Mouse (Mus musculus): Measurements from ENCODE around the gene Cartpt. TPM values are rescaled to one million over a fixed set of nuclear protein-coding genes. Genes with fewer than 3 reads are reported as not detected.

The Cartpt gene
- polyA plus RNA-seq, 1 experiment from 2014 or later: not detected

GRCm38 (mm10) chr13:99879696-99880095, 21.2 kb downstream of the Cartpt start:
- Histone ChIP-seq H3K27ac (replicated peaks; ENCODE audit: low read depth, low read length) (no peak overlapping the region), H3K4me1 (ENCODE audit: control insufficient read depth, insufficient read depth, low read length) (no peaks in the 10 kb centered on the region), H3K27me3 (ENCODE audit: control insufficient read depth, insufficient read depth, low read length) (no peaks in the 10 kb centered on the region), H3K36me3 (ENCODE audit: control insufficient read depth, insufficient read depth, low read length) (no peaks in the 10 kb centered on the region), H3K4me3 (ENCODE audit: low read depth, low read length) (no peak overlapping the region), H3K9ac (ENCODE audit: low read length) (no peak overlapping the region), H3K9me3 (ENCODE audit: control insufficient read depth, low read length) (no peaks in the 10 kb centered on the region), H3K4me2 (ENCODE audit: low read depth, severe bottlenecking) (no peak overlapping the region)
- WGBS: 73% methylated on average over 10 of the region's 10 CpGs
- ATAC-seq (ENCODE audit: insufficient number of reproducible peaks, low FRiP score, low TSS enrichment, low read depth) (no peak), DNase-seq (ENCODE audit: low spot score) (no peak)

GRCm38 (mm10) chr13:99872059-99872458, 28.8 kb downstream of the Cartpt start:
- WGBS: 78% methylated on average over 1 of the region's 1 CpGs

GRCm38 (mm10) chr13:99868438-99868837, 32.5 kb downstream of the Cartpt start:
- Histone ChIP-seq H3K27me3 (ENCODE audit: control insufficient read depth, insufficient read depth, low read length) (no peaks in the 10 kb centered on the region), H3K9me3 (ENCODE audit: control insufficient read depth, low read length) (no peaks in the 10 kb centered on the region), H3K9ac (ENCODE audit: low read length) (no peak overlapping the region), H3K4me2 (ENCODE audit: low read depth, severe bottlenecking) (no peak overlapping the region), H3K36me3 (ENCODE audit: control insufficient read depth, insufficient read depth, low read length) (no peaks in the 10 kb centered on the region), H3K4me3 (ENCODE audit: low read depth, low read length) (no peak overlapping the region), H3K27ac (replicated peaks; ENCODE audit: low read depth, low read length) (no peak overlapping the region), H3K4me1 (ENCODE audit: control insufficient read depth, insufficient read depth, low read length) (no peaks in the 10 kb centered on the region)
- no peak for DNase-seq (ENCODE audit: low spot score)
- 88% methylated on average over 6 of the region's 6 CpGs for WGBS
- ATAC-seq (ENCODE audit: insufficient number of reproducible peaks, low FRiP score, low TSS enrichment, low read depth): no peak

More at GRCm38 (mm10) chr13:99872059-99872458, 28.8 kb downstream of the Cartpt start:
- H3K27me3 ChIP-seq (ENCODE audit: control insufficient read depth, insufficient read depth, low read length): no peaks in the 10 kb centered on the region
- H3K4me1 ChIP-seq (ENCODE audit: control insufficient read depth, insufficient read depth, low read length): no peaks in the 10 kb centered on the region
- H3K9ac ChIP-seq (ENCODE audit: low read length): no peak overlapping the region
- H3K4me2 ChIP-seq (ENCODE audit: low read depth, severe bottlenecking): no peak overlapping the region
- H3K36me3 ChIP-seq (ENCODE audit: control insufficient read depth, insufficient read depth, low read length): no peaks in the 10 kb centered on the region
- no peak overlapping the region for H3K4me3 ChIP-seq (ENCODE audit: low read depth, low read length)
- no peak overlapping the region for H3K27ac ChIP-seq (replicated peaks; ENCODE audit: low read depth, low read length)
- no peak for ATAC-seq (ENCODE audit: insufficient number of reproducible peaks, low FRiP score, low TSS enrichment, low read depth)
- no peak for DNase-seq (ENCODE audit: low spot score)
- H3K9me3 ChIP-seq (ENCODE audit: control insufficient read depth, low read length): no peaks in the 10 kb centered on the region

- no peaks in the 10 kb centered on the region for H3K36me3 ChIP-seq (ENCODE audit: control insufficient read depth, insufficient read depth, low read length)
- no peak overlapping the region for H3K4me2 ChIP-seq (ENCODE audit: low read depth, severe bottlenecking)
- no peaks in the 10 kb centered on the region for H3K27me3 ChIP-seq (ENCODE audit: control insufficient read depth, insufficient read depth, low read length)
- no peak overlapping the region for H3K27ac ChIP-seq (replicated peaks; ENCODE audit: low read depth, low read length)
- no peak overlapping the region for H3K4me3 ChIP-seq (ENCODE audit: low read depth, low read length)
- no peaks in the 10 kb centered on the region for H3K9me3 ChIP-seq (ENCODE audit: control insufficient read depth, low read length)
- WGBS: 85% methylated on average over 5 of the region's 5 CpGs
- ATAC-seq (ENCODE audit: insufficient number of reproducible peaks, low FRiP score, low TSS enrichment, low read depth) (no peak), DNase-seq (ENCODE audit: low spot score) (no peak)
- no peak overlapping the region for H3K9ac ChIP-seq (ENCODE audit: low read length)
- H3K4me1 ChIP-seq (ENCODE audit: control insufficient read depth, insufficient read depth, low read length): no peaks in the 10 kb centered on the region
Measured at GRCm38 (mm10) chr13:99864331-99864730, 36.6 kb downstream of the Cartpt start.

GRCm38 (mm10) chr13:99860670-99861069, 40.2 kb downstream of the Cartpt start:
- no peaks in the 10 kb centered on the region for H3K9me3 ChIP-seq (ENCODE audit: control insufficient read depth, low read length)
- 91% methylated on average over 3 of the region's 3 CpGs for WGBS
- H3K4me1 ChIP-seq (ENCODE audit: control insufficient read depth, insufficient read depth, low read length): no peaks in the 10 kb centered on the region
- no peak overlapping the region for H3K4me3 ChIP-seq (ENCODE audit: low read depth, low read length)
- no peak overlapping the region for H3K9ac ChIP-seq (ENCODE audit: low read length)
- H3K27me3 ChIP-seq (ENCODE audit: control insufficient read depth, insufficient read depth, low read length): no peaks in the 10 kb centered on the region
- DNase-seq (ENCODE audit: low spot score) (no peak), ATAC-seq (ENCODE audit: insufficient number of reproducible peaks, low FRiP score, low TSS enrichment, low read depth) (no peak)
- H3K4me2 ChIP-seq (ENCODE audit: low read depth, severe bottlenecking): no peak overlapping the region
- no peaks in the 10 kb centered on the region for H3K36me3 ChIP-seq (ENCODE audit: control insufficient read depth, insufficient read depth, low read length)
- H3K27ac ChIP-seq (replicated peaks; ENCODE audit: low read depth, low read length): no peak overlapping the region

DNA sequence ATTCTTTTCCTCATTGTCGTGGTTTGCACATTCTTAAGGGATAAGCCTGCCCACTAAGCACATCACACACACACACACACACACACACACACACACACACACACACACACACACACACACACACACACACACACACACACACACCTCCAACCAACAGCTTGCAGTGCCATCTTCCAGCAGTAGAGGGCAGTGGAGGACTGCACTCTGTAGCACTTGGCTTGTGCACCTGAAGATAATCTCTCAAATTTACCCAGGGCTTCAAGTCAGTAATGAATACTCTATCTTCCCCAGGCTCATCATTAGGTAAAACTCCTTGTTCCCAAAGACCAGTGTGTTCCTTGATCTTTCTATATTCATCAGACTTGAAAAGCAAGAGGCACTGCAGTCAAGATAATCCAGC, 41.8 kb downstream of the Cartpt start:
- Histone ChIP-seq H3K4me1 (ENCODE audit: control insufficient read depth, insufficient read depth, low read length) (no peaks in the 10 kb centered on the region), H3K9me3 (ENCODE audit: control insufficient read depth, low read length) (no peaks in the 10 kb centered on the region), H3K36me3 (ENCODE audit: control insufficient read depth, insufficient read depth, low read length) (no peaks in the 10 kb centered on the region), H3K27ac (replicated peaks; ENCODE audit: low read depth, low read length) (no peak overlapping the region), H3K4me2 (ENCODE audit: low read depth, severe bottlenecking) (no peak overlapping the region), H3K4me3 (ENCODE audit: low read depth, low read length) (no peak overlapping the region), H3K9ac (ENCODE audit: low read length) (no peak overlapping the region), H3K27me3 (ENCODE audit: control insufficient read depth, insufficient read depth, low read length) (no peaks in the 10 kb centered on the region)
- DNase-seq (ENCODE audit: low spot score) (peak; percentile 86), ATAC-seq (ENCODE audit: insufficient number of reproducible peaks, low FRiP score, low TSS enrichment, low read depth) (no peak)
- 6% methylated on average over 1 of the region's 1 CpGs for WGBS

DNA sequence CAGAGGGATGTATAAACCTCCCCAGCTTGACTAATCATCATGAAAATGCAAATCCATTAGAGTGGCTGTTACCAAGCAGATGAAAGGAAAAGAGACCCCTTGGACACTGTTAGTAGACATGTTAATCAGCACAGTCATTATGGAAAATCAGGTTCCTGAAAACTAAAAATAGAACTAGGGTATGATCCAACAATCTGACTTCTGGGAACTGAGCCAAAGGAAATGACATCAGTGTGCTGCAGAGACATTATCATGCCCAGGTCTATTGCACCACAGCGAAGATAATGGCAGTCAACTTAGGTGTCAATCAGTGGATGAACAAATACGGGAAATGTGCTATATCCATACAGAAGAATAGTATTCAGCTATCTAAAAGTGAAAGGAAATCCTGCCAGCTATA, 43.0 kb downstream of the Cartpt start:
- Histone ChIP-seq H3K9ac (ENCODE audit: low read length) (no peak overlapping the region), H3K27ac (replicated peaks; ENCODE audit: low read depth, low read length) (no peak overlapping the region), H3K4me3 (ENCODE audit: low read depth, low read length) (no peak overlapping the region), H3K4me2 (ENCODE audit: low read depth, severe bottlenecking) (no peak overlapping the region), H3K9me3 (ENCODE audit: control insufficient read depth, low read length) (no peaks in the 10 kb centered on the region), H3K36me3 (ENCODE audit: control insufficient read depth, insufficient read depth, low read length) (no peaks in the 10 kb centered on the region), H3K27me3 (ENCODE audit: control insufficient read depth, insufficient read depth, low read length) (no peaks in the 10 kb centered on the region), H3K4me1 (ENCODE audit: control insufficient read depth, insufficient read depth, low read length) (no peaks in the 10 kb centered on the region)
- DNase-seq (ENCODE audit: low spot score): no peak
- ATAC-seq (ENCODE audit: insufficient number of reproducible peaks, low FRiP score, low TSS enrichment, low read depth): no peak
- 86% methylated on average over 2 of the region's 2 CpGs for WGBS

DNA sequence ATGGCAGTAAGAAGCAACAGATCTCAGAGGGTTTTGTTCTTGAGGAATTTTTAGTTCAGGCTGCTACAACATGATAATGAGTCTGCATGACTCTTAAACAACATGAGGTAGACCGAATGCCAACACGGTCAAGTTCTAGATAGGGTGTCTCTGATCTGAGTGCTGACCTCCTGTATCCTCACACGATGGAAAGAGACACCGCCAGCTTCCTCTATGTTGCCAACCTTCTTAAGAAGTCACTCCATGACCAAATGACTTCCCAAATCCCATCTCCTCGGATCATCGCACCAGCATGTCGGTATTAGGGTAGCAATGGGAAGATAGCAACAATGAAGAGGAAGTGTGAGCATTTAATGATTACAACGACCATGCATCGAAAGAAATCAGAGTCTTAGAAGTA, 43.6 kb downstream of the Cartpt start:
- no peak for ATAC-seq (ENCODE audit: insufficient number of reproducible peaks, low FRiP score, low TSS enrichment, low read depth)
- no peaks in the 10 kb centered on the region for H3K36me3 ChIP-seq (ENCODE audit: control insufficient read depth, insufficient read depth, low read length)
- H3K4me3 ChIP-seq (ENCODE audit: low read depth, low read length): no peak overlapping the region
- H3K4me1 ChIP-seq (ENCODE audit: control insufficient read depth, insufficient read depth, low read length): no peaks in the 10 kb centered on the region
- DNase-seq (ENCODE audit: low spot score): no peak
- no peaks in the 10 kb centered on the region for H3K9me3 ChIP-seq (ENCODE audit: control insufficient read depth, low read length)
- H3K27me3 ChIP-seq (ENCODE audit: control insufficient read depth, insufficient read depth, low read length): no peaks in the 10 kb centered on the region
- WGBS: 83% methylated on average over 9 of the region's 9 CpGs
- no peak overlapping the region for H3K9ac ChIP-seq (ENCODE audit: low read length)
- H3K27ac ChIP-seq (replicated peaks; ENCODE audit: low read depth, low read length): no peak overlapping the region
- no peak overlapping the region for H3K4me2 ChIP-seq (ENCODE audit: low read depth, severe bottlenecking)

- no peaks in the 10 kb centered on the region for H3K27me3 ChIP-seq (ENCODE audit: control insufficient read depth, insufficient read depth, low read length)
- ATAC-seq (ENCODE audit: insufficient number of reproducible peaks, low FRiP score, low TSS enrichment, low read depth): no peak
- H3K9ac ChIP-seq (ENCODE audit: low read length): no peak overlapping the region
- no peak overlapping the region for H3K4me2 ChIP-seq (ENCODE audit: low read depth, severe bottlenecking)
- no peaks in the 10 kb centered on the region for H3K9me3 ChIP-seq (ENCODE audit: control insufficient read depth, low read length)
- no peaks in the 10 kb centered on the region for H3K36me3 ChIP-seq (ENCODE audit: control insufficient read depth, insufficient read depth, low read length)
- H3K27ac ChIP-seq (replicated peaks; ENCODE audit: low read depth, low read length): no peak overlapping the region
- no peaks in the 10 kb centered on the region for H3K4me1 ChIP-seq (ENCODE audit: control insufficient read depth, insufficient read depth, low read length)
- H3K4me3 ChIP-seq (ENCODE audit: low read depth, low read length): no peak overlapping the region
- 87% methylated on average over 5 of the region's 5 CpGs for WGBS
- DNase-seq (ENCODE audit: low spot score): no peak
Measured at GRCm38 (mm10) chr13:99855229-99855628, 45.7 kb downstream of the Cartpt start.

Data from limb, embryonic 11.5 days (tissue).